Mouse (Mus musculus) adrenal gland, postnatal 10 days (tissue): ENCODE measurements around the gene Acap1. TPM values are rescaled to one million over a fixed set of nuclear protein-coding genes. Genes with fewer than 3 reads are reported as not detected.
"Not testable (repeated sequence)": the region's sequence is repeated elsewhere in the genome, so short reads cannot be mapped to it uniquely, and the experiment has no call there.

Experiments
- DNase-seq: peaks from one replicate; pipeline ENCODE4 v3.0.0; 2021; ENCODE audit warnings: mixed read lengths
- long read RNA-seq, 2 experiments: library from polyadenylated mRNA; stranded (forward); transcript quantifications; one replicate each; pipeline ENCODE4 v2.0.0; 2021
- total RNA-seq, 2 experiments: library from RNA; stranded (reverse); gene quantifications; 2 replicates each; pipeline ENCODE4 v1.2.3; 2021

The Acap1 gene
- 1 to 10 TPM; 4.3 to 4.7 TPM for total RNA-seq
- long read RNA-seq, experiment 1, partial matches to known transcripts = 5 of 12 reads
- long read RNA-seq, experiment 1, other reads (novel, unspliced or antisense) = 5 of 12 reads
- long read RNA-seq, experiment 2, partial matches to known transcripts = 0 of 2 reads
- long read RNA-seq, experiment 2, other reads (novel, unspliced or antisense) = 2 of 2 reads

GRCm38 (mm10) chr11:69895291-69895690, at the start of gene Acap1:
TSS of gene Acap1 (minus strand) at chr11:69895539.
- no peak for DNase-seq

- no peak for DNase-seq
Observed at GRCm38 (mm10) chr11:69940962-69941361, 45.6 kb upstream of the Acap1 start.

- DNase-seq = no peak
Observed at GRCm38 (mm10) chr11:69939731-69940130, 44.4 kb upstream of the Acap1 start.

- peak; percentile 51 for DNase-seq
Observed at GRCm38 (mm10) chr11:69939181-69939580, 43.8 kb upstream of the Acap1 start.

- DNase-seq = no peak
Observed at GRCm38 (mm10) chr11:69938401-69938979, 43.2 kb upstream of the Acap1 start.

GRCm38 (mm10) chr11:69937834-69938233, 42.5 kb upstream of the Acap1 start:
- no peak for DNase-seq

GRCm38 (mm10) chr11:69937385-69937784, 42.0 kb upstream of the Acap1 start:
- DNase-seq = peak; percentile 77

- DNase-seq = peak; percentile 33
Observed at GRCm38 (mm10) chr11:69936714-69937347, 41.5 kb upstream of the Acap1 start.

GRCm38 (mm10) chr11:69936156-69936555, 40.8 kb upstream of the Acap1 start:
- peak; percentile 38 for DNase-seq

- DNase-seq = peak; percentile 93
Observed at GRCm38 (mm10) chr11:69935137-69935879, 40.0 kb upstream of the Acap1 start, which contains the start of gene Ybx2. TSS of gene Ybx2 (plus strand) at chr11:69935796.

- no peak for DNase-seq
Observed at GRCm38 (mm10) chr11:69934681-69935080, 39.3 kb upstream of the Acap1 start.

GRCm38 (mm10) chr11:69934169-69934568, 38.8 kb upstream of the Acap1 start:
- peak; percentile 97 for DNase-seq

GRCm38 (mm10) chr11:69933066-69933465, 37.7 kb upstream of the Acap1 start:
- DNase-seq = no peak

GRCm38 (mm10) chr11:69932254-69932653, 36.9 kb upstream of the Acap1 start:
- DNase-seq = no peak

- DNase-seq = no peak
Observed at GRCm38 (mm10) chr11:69931769-69932168, 36.4 kb upstream of the Acap1 start.

- no peak for DNase-seq
Observed at GRCm38 (mm10) chr11:69930967-69931537, 35.7 kb upstream of the Acap1 start.

- not testable (repeated sequence) for DNase-seq
Observed at GRCm38 (mm10) chr11:69930176-69930575, 34.8 kb upstream of the Acap1 start.

GRCm38 (mm10) chr11:69929712-69930111, 34.4 kb upstream of the Acap1 start:
- DNase-seq = no peak

GRCm38 (mm10) chr11:69927501-69927900, 32.2 kb upstream of the Acap1 start:
- no peak for DNase-seq

GRCm38 (mm10) chr11:69922796-69923195, 27.5 kb upstream of the Acap1 start:
- DNase-seq = peak; percentile 23

GRCm38 (mm10) chr11:69922012-69922756, 26.8 kb upstream of the Acap1 start:
- DNase-seq = peak; percentile 16
